Mouse (Mus musculus) testis, adult 2 months (tissue): ENCODE results near the gene Zfp950. TPM values are rescaled to one million over a fixed set of nuclear protein-coding genes. Genes with fewer than 3 reads are reported as not detected.

Experiments used
- H3K27ac ChIP-seq: fragments of 200-500 bp; 2 replicates; pipeline ENCODE4 v1.5.1; 2012; ENCODE audit warnings: low read depth, low read length; ENCODE audit not compliant: control insufficient read depth, insufficient read depth
- H3K27me3 ChIP-seq: fragments of 200-500 bp; 2 replicates; pipeline ENCODE4 v1.6.1; 2012; ENCODE audit warnings: mild to moderate bottlenecking, low read length, moderate library complexity; ENCODE audit not compliant: control insufficient read depth, insufficient read depth
- H3K36me3 ChIP-seq: fragments of 200-500 bp; 2 replicates; pipeline ENCODE4 v1.6.1; 2012; ENCODE audit warnings: mild to moderate bottlenecking, low read length; ENCODE audit not compliant: control insufficient read depth, insufficient read depth
- H3K4me1 ChIP-seq: fragments of 200-500 bp; 2 replicates; pipeline ENCODE4 v1.6.1; 2012; ENCODE audit warnings: low read length; ENCODE audit not compliant: control insufficient read depth, insufficient read depth
- H3K4me3 ChIP-seq: fragments of 200-500 bp; 2 replicates; pipeline ENCODE4 v1.5.1; 2012; ENCODE audit warnings: low read depth, mild to moderate bottlenecking, low read length, moderate library complexity, mixed read lengths; ENCODE audit not compliant: control insufficient read depth
- CTCF ChIP-seq: fragments of 200-500 bp; IDR thresholded peaks from 2 replicates; pipeline ENCODE4 v1.5.1; 2012; ENCODE audit warnings: low read depth, mild to moderate bottlenecking, inconsistent platforms, low read length, moderate library complexity; ENCODE audit not compliant: control insufficient read depth, insufficient read depth, insufficient replicate concordance
- POLR2A ChIP-seq: fragments of 200-500 bp; IDR thresholded peaks from 2 replicates; pipeline ENCODE4 v1.6.1; 2012; ENCODE audit warnings: low read depth, mild to moderate bottlenecking, inconsistent platforms, low read length, moderate library complexity; ENCODE audit not compliant: control insufficient read depth
- polyA plus RNA-seq: library from polyadenylated mRNA; depleted of rRNA; stranded (reverse); fragments of >200 nt; gene quantifications from 2 replicates; pipeline ENCODE4 v1.2.3, GENCODE M21; 2012

The Zfp950 gene
- polyA plus RNA-seq, 1 experiment, result 4.6 TPM

DNA sequence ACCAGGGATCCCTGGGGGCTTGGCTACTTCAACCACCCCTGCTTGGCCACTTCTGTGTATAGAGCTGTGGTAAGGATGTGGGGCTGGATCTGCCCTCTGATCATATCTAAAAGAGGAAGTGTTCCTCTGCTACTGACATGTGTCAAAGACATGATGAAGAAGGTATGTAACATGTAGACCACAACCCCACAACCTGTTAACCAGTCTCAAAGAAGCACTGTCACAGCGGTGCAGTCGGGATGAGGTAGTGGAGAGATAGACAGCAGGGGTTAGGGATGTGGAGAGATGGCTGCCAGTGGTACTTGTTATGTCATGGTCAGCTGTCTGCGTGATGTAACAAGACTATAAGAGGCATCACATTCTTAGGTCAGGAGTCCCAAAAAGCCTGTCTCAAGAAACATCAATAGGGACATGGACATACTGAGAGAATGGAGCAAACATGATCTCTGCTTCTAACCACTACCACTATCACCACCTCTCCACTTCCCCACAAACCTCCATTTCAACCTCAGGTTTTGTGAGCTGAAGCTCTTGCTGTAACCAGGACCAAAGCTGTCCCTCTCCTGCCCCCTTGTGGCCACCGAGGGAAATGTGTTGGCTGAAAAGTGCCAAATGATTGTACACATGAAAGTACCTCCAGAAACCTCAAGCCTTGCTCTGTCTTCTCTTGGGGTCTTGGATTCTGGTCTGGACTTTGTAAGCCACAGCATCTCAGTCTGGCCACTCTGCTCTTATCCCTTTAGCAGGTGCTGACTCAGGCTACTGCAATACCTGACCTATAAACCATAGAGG, 56.3 kb downstream of the Zfp950 start:
- TF ChIP-seq POLR2A, result no peak
- TF ChIP-seq CTCF, result peak; percentile 90
- Histone ChIP-seq H3K27me3 (no peaks in the 10 kb centered on the region), H3K36me3 (no peaks in the 10 kb centered on the region), H3K4me3 (no peak overlapping the region), H3K4me1 (no peaks in the 10 kb centered on the region), H3K27ac (no peak overlapping the region)

DNA sequence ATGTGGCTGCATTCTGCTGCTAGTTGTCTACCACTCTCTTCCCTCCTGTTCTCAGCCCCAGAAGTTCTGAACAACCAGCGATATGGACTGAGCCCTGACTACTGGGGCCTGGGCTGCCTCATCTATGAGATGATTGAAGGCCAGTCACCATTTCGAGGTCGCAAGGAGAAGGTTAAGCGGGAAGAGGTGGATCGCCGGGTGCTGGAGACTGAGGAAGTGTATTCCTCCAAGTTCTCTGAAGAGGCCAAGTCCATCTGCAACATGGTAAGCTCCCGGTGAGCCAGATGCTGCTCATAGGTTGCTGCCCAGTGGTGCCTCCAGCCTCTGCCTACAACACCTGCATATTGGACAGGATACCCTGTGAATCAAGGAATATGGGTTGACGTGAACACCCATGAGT, 57.6 kb downstream of the Zfp950 start:
- Histone ChIP-seq H3K36me3 (no peaks in the 10 kb centered on the region), H3K4me1 (no peaks in the 10 kb centered on the region), H3K4me3 (no peak overlapping the region), H3K27me3 (no peaks in the 10 kb centered on the region), H3K27ac (no peak overlapping the region)
- TF ChIP-seq POLR2A (no peak), CTCF (no peak)

DNA sequence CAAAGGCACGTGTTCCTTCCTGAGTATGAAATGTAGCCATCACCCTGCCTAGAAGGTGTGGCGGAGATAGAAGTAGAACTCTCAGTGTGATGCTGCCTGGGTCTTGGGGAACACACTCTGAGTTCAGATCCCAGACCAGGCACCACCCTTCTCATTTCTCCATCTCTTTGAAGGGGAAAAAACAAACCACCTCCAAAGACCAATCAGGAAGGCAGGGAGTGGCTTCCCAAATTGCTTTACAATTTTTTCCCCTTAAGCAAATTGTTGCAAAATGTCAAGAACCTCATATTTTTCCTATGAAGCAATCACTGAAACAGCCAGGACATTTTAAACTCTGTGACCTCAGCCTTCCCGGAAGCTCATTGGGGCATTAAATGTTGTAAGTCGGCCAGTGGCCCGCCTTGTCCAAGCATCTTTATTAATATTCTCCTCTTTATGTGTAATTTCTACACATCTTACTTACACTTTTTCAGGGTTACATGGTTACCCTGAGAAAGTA, 60.3 kb downstream of the Zfp950 start:
- Histone ChIP-seq H3K4me3 (no peak overlapping the region), H3K4me1 (no peaks in the 10 kb centered on the region), H3K27ac (no peak overlapping the region), H3K36me3 (no peaks in the 10 kb centered on the region), H3K27me3 (no peaks in the 10 kb centered on the region)
- TF ChIP-seq CTCF, result no peak
- no peak for TF ChIP-seq POLR2A

DNA sequence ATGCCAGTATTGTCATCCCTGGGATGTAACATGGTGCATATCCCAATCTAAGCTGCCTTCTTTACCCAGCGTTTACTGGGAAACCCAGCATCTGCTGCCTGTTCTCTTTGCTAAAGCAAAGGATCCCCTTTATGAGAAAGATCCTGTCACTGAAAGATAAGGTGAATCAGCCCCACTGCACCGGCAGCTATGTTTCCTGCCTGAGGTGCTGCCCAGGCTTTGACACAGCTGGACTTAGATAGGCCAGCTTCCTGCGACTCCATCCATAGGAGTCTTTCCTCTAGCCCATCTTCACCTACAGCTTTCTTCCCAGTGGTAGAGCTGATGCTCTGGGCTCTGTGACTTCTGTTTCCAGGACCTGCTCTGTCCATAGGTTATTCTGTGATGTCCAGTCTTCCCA, 62.0 kb downstream of the Zfp950 start:
- no peak overlapping the region for H3K27ac ChIP-seq
- no peaks in the 10 kb centered on the region for H3K27me3 ChIP-seq
- TF ChIP-seq POLR2A (no peak), CTCF (no peak)
- no peaks in the 10 kb centered on the region for H3K4me1 ChIP-seq
- no peak overlapping the region for H3K4me3 ChIP-seq
- no peaks in the 10 kb centered on the region for H3K36me3 ChIP-seq

DNA sequence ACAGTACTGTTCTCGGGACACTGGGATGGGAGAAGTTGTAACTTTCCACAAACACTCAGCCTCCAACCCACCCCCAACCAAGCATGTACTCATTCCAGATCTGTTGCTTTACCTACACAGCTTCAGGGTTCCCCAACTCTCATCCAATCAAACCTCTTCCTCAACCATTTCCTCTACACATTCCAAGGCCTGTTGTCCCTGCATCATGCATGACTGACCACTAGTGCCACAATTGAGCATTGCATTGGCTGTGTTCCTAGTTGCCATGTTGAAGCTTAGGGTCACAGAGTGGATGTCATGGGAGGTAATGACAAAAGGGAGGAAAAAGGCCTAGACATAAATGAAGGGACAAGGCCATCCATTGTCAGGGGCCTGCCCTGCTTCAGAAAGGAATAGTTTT, 75.6 kb downstream of the Zfp950 start:
- Histone ChIP-seq H3K27me3 (no peaks in the 10 kb centered on the region), H3K4me3 (no peak overlapping the region), H3K36me3 (no peaks in the 10 kb centered on the region), H3K27ac (no peak overlapping the region), H3K4me1 (no peaks in the 10 kb centered on the region)
- TF ChIP-seq POLR2A, result no peak
- no peak for TF ChIP-seq CTCF

DNA sequence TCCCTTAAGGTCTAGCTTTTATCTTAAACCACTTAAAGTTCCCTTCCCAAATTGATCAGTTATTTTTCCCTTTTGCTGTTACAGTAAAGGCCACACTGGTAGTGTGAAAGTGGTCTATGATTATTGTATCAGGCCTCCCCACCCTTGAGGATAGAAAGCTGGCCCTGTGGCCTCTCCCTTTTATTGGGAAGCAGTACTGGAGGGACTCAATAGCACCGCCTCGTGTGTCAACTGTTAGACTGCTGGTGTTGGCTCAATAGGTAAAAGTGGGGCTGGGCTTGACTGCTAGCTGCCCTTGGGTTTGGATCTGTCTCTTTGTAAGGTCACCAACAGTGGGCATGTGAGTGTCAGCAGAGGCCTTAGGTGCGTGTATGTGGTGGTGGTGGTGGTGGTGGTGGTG, 76.3 kb downstream of the Zfp950 start:
- H3K36me3 ChIP-seq, result no peaks in the 10 kb centered on the region
- no peak for TF ChIP-seq POLR2A
- TF ChIP-seq CTCF, result no peak

DNA sequence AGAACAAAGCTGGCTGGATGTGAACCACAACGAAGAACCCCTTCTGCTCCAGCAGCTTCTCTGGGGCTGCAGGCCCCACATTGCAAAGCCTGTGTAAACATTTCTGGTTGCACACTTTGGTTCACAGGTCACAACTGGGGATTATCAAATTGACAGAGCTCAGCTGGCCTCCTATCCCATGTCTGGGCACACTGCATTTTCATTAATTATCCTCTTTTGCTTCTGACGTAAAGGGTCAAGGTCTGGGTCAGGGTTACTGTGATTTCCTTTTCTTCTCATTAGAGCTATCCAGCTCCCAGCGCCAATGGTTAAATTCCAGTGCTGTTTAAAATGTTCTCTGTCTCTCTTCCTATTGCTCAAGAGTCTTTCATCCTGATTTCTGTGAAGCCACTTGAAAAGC, 83.1 kb downstream of the Zfp950 start:
- Histone ChIP-seq H3K27ac (peak overlapping the region; percentile 25; the same call in 1 of the 2 replicates), H3K4me1 (no peaks in the 10 kb centered on the region), H3K27me3 (no peaks in the 10 kb centered on the region), H3K36me3 (no peaks in the 10 kb centered on the region), H3K4me3 (no peak overlapping the region)
- TF ChIP-seq POLR2A (no peak), CTCF (no peak)

More for the DNA sequence above, 76.3 kb downstream of the Zfp950 start:
- Histone ChIP-seq H3K4me1 (no peaks in the 10 kb centered on the region), H3K27me3 (no peaks in the 10 kb centered on the region), H3K4me3 (no peak overlapping the region), H3K27ac (no peak overlapping the region)
